Mouse (Mus musculus) ES-E14 (cell line): Measurements from ENCODE around the gene Ccdc172. TPM values are rescaled to one million over a fixed set of nuclear protein-coding genes. Genes with fewer than 3 reads are reported as not detected.

Experiments
- DNase-seq: peaks from one replicate; pipeline ENCODE4 v3.0.0-alpha.2; 2013; ENCODE audit warnings: low read depth, low spot score
- H3K27ac ChIP-seq: 2 replicates; pipeline ENCODE4 v1.5.1; 2012; ENCODE audit warnings: low read depth, mild to moderate bottlenecking, low read length, moderate library complexity, mixed read lengths; ENCODE audit not compliant: poor library complexity, insufficient read depth, severe bottlenecking
- H3K36me3 ChIP-seq: 2 replicates; pipeline ENCODE4 v1.6.1; 2012; ENCODE audit warnings: mild to moderate bottlenecking, low read length, moderate library complexity, mixed read lengths; ENCODE audit not compliant: control insufficient read depth, poor library complexity, insufficient read depth, severe bottlenecking
- H3K4me1 ChIP-seq, 2 experiments: fragments of 150-350 bp in 1 of 2; sonication (generic) in 1 of 2; 2 replicates each; pipeline ENCODE4 v1.6.1; 2012; ENCODE audit warnings: low read length in 2 of 2, mild to moderate bottlenecking in 1 of 2, mixed read lengths in 1 of 2; ENCODE audit not compliant: control insufficient read depth in 2 of 2, insufficient read depth in 2 of 2, poor library complexity in 1 of 2
- H3K4me3 ChIP-seq, 2 experiments: fragments of 150-350 bp in 1 of 2; sonication (generic) in 1 of 2; 2 replicates each; pipeline ENCODE4 v1.5.1; 2012; ENCODE audit warnings: low read length in 2 of 2, low read depth in 1 of 2, mild to moderate bottlenecking in 1 of 2, mixed read lengths in 1 of 2; ENCODE audit not compliant: insufficient read depth in 1 of 2, poor library complexity in 1 of 2, severe bottlenecking in 1 of 2
- H3K9ac ChIP-seq: 2 replicates; pipeline ENCODE4 v1.6.1; 2012; ENCODE audit warnings: low read depth, mild to moderate bottlenecking, low read length, mixed read lengths; ENCODE audit not compliant: poor library complexity, insufficient read depth, severe bottlenecking
- H3K9me3 ChIP-seq: fragments of 150-350 bp; sonication (generic); 2 replicates; pipeline ENCODE4 v1.6.1; 2012; ENCODE audit warnings: low read depth, mild to moderate bottlenecking, low read length; ENCODE audit not compliant: control insufficient read depth, insufficient read depth
- CHD2 ChIP-seq: IDR thresholded peaks from 2 replicates; pipeline ENCODE4 v1.6.1; 2014; ENCODE audit warnings: mild to moderate bottlenecking, low read depth, low read length, inconsistent platforms
- HCFC1 ChIP-seq: IDR thresholded peaks from 2 replicates; pipeline ENCODE4 v1.6.1; 2012; ENCODE audit warnings: low read length, inconsistent platforms, borderline replicate concordance; ENCODE audit not compliant: insufficient read depth
- MAFK ChIP-seq: IDR thresholded peaks from 2 replicates; pipeline ENCODE4 v1.6.1; 2014; ENCODE audit warnings: mild to moderate bottlenecking, low read depth, low read length, inconsistent platforms; ENCODE audit not compliant: insufficient read depth
- ZC3H11A ChIP-seq: IDR thresholded peaks from 2 replicates; pipeline ENCODE4 v1.6.1; 2012; ENCODE audit warnings: low read depth, mild to moderate bottlenecking, inconsistent platforms, low read length, borderline replicate concordance
- ZNF384 ChIP-seq: IDR thresholded peaks from 2 replicates; pipeline ENCODE4 v1.6.1; 2012; ENCODE audit warnings: low read depth, low read length, inconsistent platforms
- in situ Hi-C, 2 experiments: fragments of 600-800 bp; cut with MboI; formaldehyde crosslinking; loops; one replicate each; pipeline ENCODE4 v1.15.1; 2025; ENCODE audit warnings: low sequenced_read_pairs in 2 of 2, inconsistent platforms in 1 of 2; ENCODE audit not compliant: unreplicated experiment in 2 of 2
- total RNA-seq: library from RNA; depleted of rRNA; stranded (reverse); fragments of 300-350 nt; gene quantifications from 2 replicates; pipeline ENCODE4 v1.2.3, GENCODE M21; 2012; rRNA removed

Gene Ccdc172
- total RNA-seq, 1 experiment = 3.5 TPM

DNA sequence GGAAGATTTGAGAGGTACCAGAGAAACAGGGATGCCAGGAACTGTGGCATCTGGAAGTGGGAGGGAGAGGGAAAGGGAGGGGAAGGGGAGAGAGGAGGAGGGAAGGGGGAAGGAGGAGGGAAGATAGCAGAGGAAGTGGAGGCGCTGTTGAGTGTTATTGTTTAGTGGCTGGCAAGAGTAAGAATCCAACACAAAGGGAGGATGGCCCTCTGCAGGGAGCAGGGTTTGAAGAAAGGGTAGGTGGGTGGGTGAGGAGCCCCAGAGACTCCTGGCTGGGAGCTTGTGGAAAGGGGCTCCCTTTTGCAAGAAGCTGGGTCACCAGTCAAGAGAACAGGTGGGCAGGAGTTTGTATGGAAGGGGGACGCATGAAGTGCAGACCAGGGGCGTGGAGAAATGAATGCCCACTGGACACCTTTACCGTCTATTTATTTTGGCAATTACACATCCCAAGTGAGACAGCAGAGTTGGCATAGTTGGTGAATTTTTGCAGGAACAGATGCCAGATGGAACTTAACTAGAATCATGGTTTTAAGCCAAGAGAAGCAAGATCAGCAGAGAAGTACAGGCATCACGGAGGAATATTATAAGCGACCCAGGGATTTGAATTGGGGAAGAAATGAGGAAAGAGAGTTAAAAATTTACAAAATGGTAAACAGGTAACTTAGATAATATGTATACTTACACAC, 78.6 kb downstream of the Ccdc172 start:
- no peak overlapping the region for H3K9ac ChIP-seq
- DNase-seq = no peak

DNA sequence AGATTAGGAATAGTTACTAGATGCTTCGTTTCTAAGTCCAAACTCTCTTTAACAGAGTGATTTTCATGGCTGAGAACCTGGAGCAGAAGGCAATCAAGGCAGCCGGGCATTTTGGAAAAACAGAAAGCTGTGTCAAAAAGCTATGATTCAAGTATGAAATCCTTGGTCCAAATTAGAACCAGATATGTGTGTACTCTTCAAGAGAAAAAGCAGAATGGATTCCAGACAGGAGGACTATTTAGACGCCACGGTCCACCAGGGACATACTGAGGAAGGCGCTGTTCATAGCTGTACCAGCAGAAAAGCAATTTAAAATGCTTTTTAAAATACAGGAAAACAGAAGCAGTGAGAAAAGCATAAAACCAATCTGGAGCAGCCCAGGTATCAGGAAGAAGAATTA, 88.6 kb downstream of the Ccdc172 start:
- in situ Hi-C loops = no loop called here
- Histone ChIP-seq H3K27ac (no peak overlapping the region), H3K36me3 (no peaks in the 10 kb centered on the region), H3K4me1 (peaks cover 0 to 4% of the 10 kb centered on the region in 2 experiments; a peak in 3 of 4 replicates), H3K4me3 (no peak overlapping the region), H3K9me3 (no peaks in the 10 kb centered on the region), H3K9ac (no peak overlapping the region)
- TF ChIP-seq HCFC1 = no peak
- TF ChIP-seq CHD2 = no peak
- TF ChIP-seq MAFK = no peak
- TF ChIP-seq ZC3H11A = no peak
- TF ChIP-seq ZNF384 = no peak
- DNase-seq = no peak

More for the DNA sequence above, 78.6 kb downstream of the Ccdc172 start:
- peaks cover 2% of the 10 kb centered on the region; the same call in 1 of the 2 replicates for H3K9me3 ChIP-seq
- no peaks in the 10 kb centered on the region for H3K36me3 ChIP-seq
- H3K4me1 ChIP-seq = no peaks in the 10 kb centered on the region; a peak in 1 of 4 replicates
- in situ Hi-C loops = no loop called here
- H3K4me3 ChIP-seq = no peak overlapping the region
- TF ChIP-seq HCFC1 = no peak
- TF ChIP-seq CHD2 = no peak
- TF ChIP-seq MAFK = no peak
- TF ChIP-seq ZC3H11A = no peak
- no peak for TF ChIP-seq ZNF384
- no peak overlapping the region for H3K27ac ChIP-seq

Other genes with a start within 250 kb of the Ccdc172 start
- gene Gfra1, start 56.1 kb upstream of the Ccdc172 start, total RNA-seq = 3.5 and 6.3 TPM in 2 replicates
- gene Pnlip, start 140.5 kb downstream of the Ccdc172 start, total RNA-seq = 0.53 and 0.89 TPM in 2 replicates
- gene Pnliprp1, start 216.9 kb downstream of the Ccdc172 start, total RNA-seq = not detected in 2 replicates
- gene Pnliprp2, start 247.7 kb downstream of the Ccdc172 start, total RNA-seq = 0.40 TPM in 1 of 2 replicates, not detected in the other